Mouse (Mus musculus): ENCODE measurements around the gene Bhlhe23. TPM values are rescaled to one million over a fixed set of nuclear protein-coding genes. Genes with fewer than 3 reads are reported as not detected.

The Bhlhe23 gene
- polyA plus RNA-seq, 1 experiment, result 10.6 TPM

GRCm38 (mm10) chr2:180724585-180725413 lies 51.9 kb downstream of the Bhlhe23 start, which contains the start of gene Slc17a9:
Gene Slc17a9, plus strand, starts transcription at chr2:180725263.
- TF ChIP-seq POLR2A (IDR thresholded peaks at IDR 0.05; ENCODE audit: borderline replicate concordance, extremely low read depth, insufficient read depth, insufficient read length, poor library complexity, severe bottlenecking), result no peak
- no peak for TF ChIP-seq CTCF (IDR thresholded peaks at IDR 0.05; ENCODE audit: borderline replicate concordance, extremely low read depth, insufficient read depth, insufficient read length)
- no peak for DNase-seq (ENCODE audit: low read depth)

Other genes with a start within 250 kb of the Bhlhe23 start
- gene Mrgbp, start 195.6 kb downstream of the Bhlhe23 start, polyA plus RNA-seq (2012; rRNA removed), result 54.3 and 69.8 TPM in 2 replicates
- gene Ogfr, start 187.7 kb downstream of the Bhlhe23 start, polyA plus RNA-seq (2012; rRNA removed), result 75.6 and 105 TPM in 2 replicates
- 31.5 and 37.5 TPM in 2 replicates for gene Col9a3, start 179.1 kb downstream of the Bhlhe23 start, polyA plus RNA-seq (2012; rRNA removed)
- 1.2 and 1.9 TPM in 2 replicates for gene Tcfl5, start 134.2 kb downstream of the Bhlhe23 start, polyA plus RNA-seq (2012; rRNA removed)
- gene Dido1, start 66.9 kb downstream of the Bhlhe23 start, polyA plus RNA-seq (2012; rRNA removed), result 24.9 and 31.0 TPM in 2 replicates
- 62.8 and 64.7 TPM in 2 replicates for gene Gid8, start 66.8 kb downstream of the Bhlhe23 start, polyA plus RNA-seq (2012; rRNA removed)
- 0.83 and 0.85 TPM in 2 replicates for gene Slc17a9, start 51.6 kb downstream of the Bhlhe23 start, polyA plus RNA-seq (2012; rRNA removed)
- gene Ythdf1, start 144.0 kb upstream of the Bhlhe23 start, polyA plus RNA-seq (2012; rRNA removed), result 67.0 and 68.5 TPM in 2 replicates
- gene Birc7, start 152.1 kb upstream of the Bhlhe23 start, polyA plus RNA-seq (2012; rRNA removed), result 0.14 and 0.26 TPM in 2 replicates
- 63.1 and 66.1 TPM in 2 replicates for gene Nkain4, start 177.8 kb upstream of the Bhlhe23 start, polyA plus RNA-seq (2012; rRNA removed)
- gene Arfgap1, start 190.3 kb upstream of the Bhlhe23 start, polyA plus RNA-seq (2012; rRNA removed), result 104 and 109 TPM in 2 replicates
- 0.98 and 1.2 TPM in 2 replicates for gene Col20a1, start 209.6 kb upstream of the Bhlhe23 start, polyA plus RNA-seq (2012; rRNA removed)

Data from brain, embryonic 14.5 days (tissue).